Mouse (Mus musculus) embryonic fibroblast, embryonic 13.5 days (primary cell): ENCODE measurements around the gene Ptafr.

Source experiments
- CTCF ChIP-seq: IDR thresholded peaks from 2 replicates; pipeline ENCODE4 v1.5.1; 2011; ENCODE audit warnings: mild to moderate bottlenecking, control low read depth, low read length, moderate library complexity, borderline replicate concordance; ENCODE audit not compliant: insufficient read depth
- POLR2A ChIP-seq: IDR thresholded peaks from 2 replicates; pipeline ENCODE4 v1.6.1; 2011; ENCODE audit warnings: low read depth, mild to moderate bottlenecking, control low read depth, low read length, moderate library complexity

DNA sequence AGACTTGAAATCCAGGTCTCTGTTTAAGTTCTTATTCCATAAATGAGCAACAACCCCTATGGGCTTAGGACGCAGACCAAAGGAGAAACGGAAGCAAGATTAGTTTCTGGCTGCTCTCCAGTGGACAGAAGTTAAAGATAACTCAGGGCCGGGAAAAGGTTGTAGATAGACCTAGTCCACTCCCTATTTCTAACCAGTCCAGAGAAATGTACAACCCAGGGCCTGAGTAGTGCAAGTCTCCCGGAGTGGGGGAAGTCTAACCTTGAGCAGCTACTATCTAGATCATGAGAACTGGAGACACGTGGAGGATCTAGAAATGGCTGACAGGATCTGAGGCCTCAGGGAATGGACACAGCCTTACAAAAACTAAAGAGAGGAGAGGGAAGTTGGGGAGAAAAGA, 31.4 kb upstream of the Ptafr start:
- no peak for TF ChIP-seq POLR2A
- no peak for TF ChIP-seq CTCF
